Mouse (Mus musculus) CH12.LX (cell line): ENCODE measurements at regions not wholly inside any gene's neighbourhood (a gene's known extent, or its start where the extent isn't known, plus 50 kb on each side); places are given as distances from the start of the nearest gene placed in this dataset.

Experiments
- BHLHE40 ChIP-seq: IDR thresholded peaks from 2 replicates; pipeline ENCODE4 v1.6.1; 2011; ENCODE audit warnings: mild to moderate bottlenecking, low read depth, low read length, improper control_type of control experiment
- EP300 ChIP-seq: IDR thresholded peaks from 2 replicates; pipeline ENCODE4 v1.6.1; 2011; ENCODE audit warnings: low read length, improper control_type of control experiment
- GABPA ChIP-seq: IDR thresholded peaks from 2 replicates; pipeline ENCODE4 v1.6.1; 2012; ENCODE audit warnings: low read depth, low read length, improper control_type of control experiment, inconsistent platforms; ENCODE audit not compliant: insufficient replicate concordance
- HCFC1 ChIP-seq: IDR thresholded peaks from 2 replicates; pipeline ENCODE4 v1.6.1; 2012; ENCODE audit warnings: low read depth, mild to moderate bottlenecking, inconsistent platforms, low read length, improper control_type of control experiment
- MAX ChIP-seq: IDR thresholded peaks from 2 replicates; pipeline ENCODE4 v1.6.1; 2011; ENCODE audit warnings: low read length, improper control_type of control experiment
- POLR2AphosphoS2 ChIP-seq: IDR thresholded peaks from 2 replicates; pipeline ENCODE4 v1.6.1; 2011; ENCODE audit warnings: low read depth, low read length, improper control_type of control experiment
- TCF12 ChIP-seq: IDR thresholded peaks from 2 replicates; pipeline ENCODE4 v1.6.1; 2014; ENCODE audit warnings: low read depth, mild to moderate bottlenecking, inconsistent platforms, low read length, improper control_type of control experiment
- ZC3H11A ChIP-seq: IDR thresholded peaks from 2 replicates; pipeline ENCODE4 v1.6.1; 2012; ENCODE audit warnings: low read depth, mild to moderate bottlenecking, inconsistent platforms, low read length, improper control_type of control experiment

DNA sequence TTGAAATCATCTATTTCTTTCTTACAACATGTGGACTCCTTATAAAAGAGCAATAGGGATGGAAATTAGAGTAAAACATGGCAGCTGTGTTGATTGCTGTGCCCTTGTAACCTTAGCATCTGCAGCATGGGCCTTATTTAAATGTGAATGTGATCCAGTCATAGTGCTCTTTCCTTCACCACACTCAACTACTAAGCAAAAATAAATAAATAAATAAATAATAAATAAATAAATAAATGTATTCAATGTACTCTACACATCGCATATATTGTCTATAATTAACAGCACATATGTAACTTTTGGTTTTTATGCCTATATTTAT, 238.3 kb upstream of the Tecrl start:
- no peak for TF ChIP-seq POLR2AphosphoS2
- no peak for TF ChIP-seq TCF12
- no peak for TF ChIP-seq GABPA
- TF ChIP-seq HCFC1 = no peak
- TF ChIP-seq BHLHE40 = no peak
- TF ChIP-seq EP300 = no peak
- TF ChIP-seq ZC3H11A = no peak
- no peak for TF ChIP-seq MAX
